ENCODE assay signal across 8 mouse cellular contexts in the genomic region with DNA sequence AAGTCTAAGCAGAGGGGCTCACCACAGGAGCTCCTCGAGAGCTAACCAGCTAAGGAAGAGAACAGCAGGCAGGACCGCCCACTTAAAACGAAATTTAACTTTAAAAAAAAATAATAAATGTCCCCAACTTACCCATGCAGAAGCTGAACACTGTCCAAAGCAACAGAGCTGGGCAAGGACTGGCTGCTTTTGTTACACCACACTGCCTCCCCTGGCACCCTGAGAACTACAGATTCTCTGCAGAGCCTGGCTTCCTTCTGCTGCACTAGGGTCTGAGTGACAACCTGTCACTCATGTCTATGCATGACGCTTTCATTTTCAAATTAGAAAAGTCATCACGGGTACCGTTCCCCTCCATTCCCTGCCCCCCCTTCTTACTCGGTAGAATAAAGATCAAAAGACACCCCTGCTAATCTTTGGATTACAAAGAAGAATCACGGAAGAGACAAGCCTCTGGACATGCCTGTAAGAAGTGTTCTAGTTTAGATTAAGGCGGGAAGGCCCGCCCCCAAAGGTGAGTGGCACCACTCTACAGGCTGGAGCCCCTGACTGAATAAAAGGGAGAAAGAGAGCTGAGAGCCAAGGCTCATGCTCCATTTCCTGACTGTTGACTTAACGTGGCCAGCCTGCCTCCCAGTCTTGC. TPM values are rescaled to one million over a fixed set of nuclear protein-coding genes. Genes with fewer than 3 reads are reported as not detected.
DNase-seq lines count a peak whose midpoint lies in the region; ATAC-seq and TF ChIP-seq lines count a peak whose summit lies in the region.

No protein-coding gene starts in this region.

- no peak overlapping the region for H3K9ac ChIP-seq in embryonic facial prominence, embryonic 12.5 days
- no peak overlapping the region for H3K9ac ChIP-seq in limb, embryonic 14.5 days (ENCODE audit: low read depth, low read length, severe bottlenecking)
- H3K9ac ChIP-seq in stomach, embryonic 15.5 days = no peak overlapping the region

- TF ChIP-seq POLR2A in limb, embryonic 14.5 days (IDR thresholded peaks at IDR 0.05; ENCODE audit: borderline replicate concordance, extremely low read depth, insufficient read depth, insufficient read length) = no peak

- no peak overlapping the region for H3K27ac ChIP-seq in embryonic facial prominence, embryonic 12.5 days
- H3K27ac ChIP-seq in limb, embryonic 14.5 days (replicated peaks; ENCODE audit: low read depth, low read length) = no peak overlapping the region
- no peak overlapping the region for H3K27ac ChIP-seq in stomach, embryonic 15.5 days

- 80% methylated on average over 11 of the region's 11 CpGs for WGBS in embryonic facial prominence, embryonic 12.5 days
- 79% methylated on average over 11 of the region's 11 CpGs for WGBS in limb, embryonic 14.5 days
- WGBS in stomach, embryonic 15.5 days = 73% methylated on average over 11 of the region's 11 CpGs

- peak; percentile 83 for DNase-seq in A20 (ENCODE audit: low read depth, low spot score)
- DNase-seq in limb, embryonic 14.5 days (ENCODE audit: low spot score) = no peak
- no peak for DNase-seq in gastrocnemius, postnatal 36 days
- no peak for DNase-seq in gastrocnemius, postnatal 4 days (ENCODE audit: low spot score in 2 of 2)

- H3K27me3 ChIP-seq in erythroblast, embryonic 14.5 days (ENCODE audit: control insufficient read depth) = no peaks in the 10 kb centered on the region; the same call in 1 of the 2 replicates
- no peaks in the 10 kb centered on the region for H3K27me3 ChIP-seq in embryonic facial prominence, embryonic 12.5 days
- H3K27me3 ChIP-seq in limb, embryonic 14.5 days (ENCODE audit: control insufficient read depth, insufficient read depth, low read length) = no peaks in the 10 kb centered on the region
- H3K27me3 ChIP-seq in stomach, embryonic 15.5 days (replicated peaks) = no peaks in the 10 kb centered on the region

- intact Hi-C loops in gastrocnemius, postnatal 36 days (cut with DNase I) = no loop called here

- no peak for ATAC-seq in erythroblast, adult 5-6 weeks (replicated peaks; ENCODE audit: low FRiP score, poor library complexity, severe bottlenecking)
- no peak for ATAC-seq in embryonic facial prominence, embryonic 12.5 days (ENCODE audit: insufficient number of reproducible peaks, insufficient read depth, low FRiP score, low TSS enrichment)
- no peak for ATAC-seq in limb, embryonic 14.5 days (ENCODE audit: low FRiP score, low read depth)
- no peak for ATAC-seq in stomach, embryonic 15.5 days (ENCODE audit: insufficient read depth, low FRiP score, low read depth)

- peak overlapping the region; percentile 90 for H3K4me3 ChIP-seq in erythroblast, embryonic 14.5 days (replicated peaks)
- H3K4me3 ChIP-seq in embryonic facial prominence, embryonic 12.5 days = peak overlapping the region; percentile 65
- 0 out of 2 replicates have a peak overlapping the region, but pooled peaks have one; percentile 70 for H3K4me3 ChIP-seq in limb, embryonic 14.5 days (replicated peaks; ENCODE audit: low read length)
- no peak overlapping the region for H3K4me3 ChIP-seq in stomach, embryonic 15.5 days (replicated peaks)

- peak overlapping the region; percentile 88 for H3K4me2 ChIP-seq in embryonic facial prominence, embryonic 12.5 days (replicated peaks)
- no peak overlapping the region for H3K4me2 ChIP-seq in limb, embryonic 14.5 days (replicated peaks; ENCODE audit: low read depth, low read length, severe bottlenecking)
- peak overlapping the region; percentile 96 for H3K4me2 ChIP-seq in stomach, embryonic 15.5 days

- H3K36me3 ChIP-seq in erythroblast, embryonic 14.5 days (ENCODE audit: control insufficient read depth) = peaks cover 6% of the 10 kb centered on the region
- 0 out of 2 replicates have a peak, but pooled peaks cover 7% of the 10 kb centered on the region for H3K36me3 ChIP-seq in embryonic facial prominence, embryonic 12.5 days
- H3K36me3 ChIP-seq in limb, embryonic 14.5 days (ENCODE audit: control insufficient read depth, insufficient read depth, low read length) = peaks cover 4% of the 10 kb centered on the region; the same call in 1 of the 2 replicates
- no peaks in the 10 kb centered on the region for H3K36me3 ChIP-seq in stomach, embryonic 15.5 days

- no peaks in the 10 kb centered on the region for H3K9me3 ChIP-seq in erythroblast, embryonic 14.5 days (ENCODE audit: control insufficient read depth, low read length)
- H3K9me3 ChIP-seq in embryonic facial prominence, embryonic 12.5 days = no peaks in the 10 kb centered on the region
- H3K9me3 ChIP-seq in limb, embryonic 14.5 days (ENCODE audit: control insufficient read depth, low read length) = no peaks in the 10 kb centered on the region
- H3K9me3 ChIP-seq in stomach, embryonic 15.5 days = no peaks in the 10 kb centered on the region

- H3K4me1 ChIP-seq in erythroblast, embryonic 14.5 days (ENCODE audit: control insufficient read depth) = peaks cover 36% of the 10 kb centered on the region
- H3K4me1 ChIP-seq in embryonic facial prominence, embryonic 12.5 days = peaks cover 11% of the 10 kb centered on the region
- H3K4me1 ChIP-seq in limb, embryonic 14.5 days (ENCODE audit: control insufficient read depth, insufficient read depth, low read length) = peaks cover 12% of the 10 kb centered on the region; the same call in 1 of the 2 replicates
- H3K4me1 ChIP-seq in stomach, embryonic 15.5 days = peaks cover 17% of the 10 kb centered on the region

RNA-seq across cellular contexts. Expression of gene Ift27, which starts 1.5 kb away (rescaled TPM):
- 17.7 and 19.2 TPM in 2 replicates for polyA plus RNA-seq in erythroblast, embryonic 14.5 days (2012)
- total RNA-seq in erythroblast, adult 5-6 weeks (2015; ENCODE audit: low replicate concordance) = 15.7 and 24.4 TPM in 2 replicates
- total RNA-seq in erythroblast, adult 5-6 weeks (2017; ENCODE audit: low replicate concordance) = 2.0 and 4.6 TPM in 2 replicates
- 90.0 and 90.5 TPM in 2 replicates for polyA plus RNA-seq in embryonic facial prominence, embryonic 12.5 days (2016; fragmentation: Nextera tagmentation; extraction: Ambion mirVana)
- 44.4 and 45.3 TPM in 2 replicates for polyA plus RNA-seq in limb, embryonic 14.5 days (2012; rRNA removed)
- polyA plus RNA-seq in limb, embryonic 14.5 days (2014; fragmentation: Nextera tagmentation; extraction: Ambion mirVana) = 98.1 and 102 TPM in 2 replicates
- 64.6 and 70.7 TPM in 2 replicates for polyA plus RNA-seq in stomach, embryonic 15.5 days (2015; fragmentation: Nextera tagmentation; extraction: Ambion mirVana)
- total RNA-seq in gastrocnemius, postnatal 36 days (2021) = 10 to 100 TPM; 18.0 to 27.2 TPM
- 10 to 100 TPM; 38.0 to 48.1 TPM for total RNA-seq in gastrocnemius, postnatal 4 days (2021)

RNA-seq across cellular contexts. Expression of gene Pvalb, which starts 33.8 kb away (rescaled TPM):
- not detected in 2 replicates for polyA plus RNA-seq in erythroblast, embryonic 14.5 days (2012)
- total RNA-seq in erythroblast, adult 5-6 weeks (2015; ENCODE audit: low replicate concordance) = not detected in 2 replicates
- not detected in 2 replicates for total RNA-seq in erythroblast, adult 5-6 weeks (2017; ENCODE audit: low replicate concordance)
- polyA plus RNA-seq in embryonic facial prominence, embryonic 12.5 days (2016; fragmentation: Nextera tagmentation; extraction: Ambion mirVana) = 0.46 and 0.48 TPM in 2 replicates
- polyA plus RNA-seq in limb, embryonic 14.5 days (2012; rRNA removed) = 0.16 TPM in 1 of 2 replicates, not detected in the other
- polyA plus RNA-seq in limb, embryonic 14.5 days (2014; fragmentation: Nextera tagmentation; extraction: Ambion mirVana) = 0.29 TPM in 1 of 2 replicates, not detected in the other
- 0.37 TPM in 1 of 2 replicates, not detected in the other for polyA plus RNA-seq in stomach, embryonic 15.5 days (2015; fragmentation: Nextera tagmentation; extraction: Ambion mirVana)
- over 10,000 TPM; 16,417 to 20,637 TPM for total RNA-seq in gastrocnemius, postnatal 36 days (2021)
- total RNA-seq in gastrocnemius, postnatal 4 days (2021) = 100 to 1,000 TPM; 716 to 864 TPM

RNA-seq across cellular contexts. Expression of gene Cacng2, which starts 52.5 kb away (rescaled TPM):
- not detected in 2 replicates for polyA plus RNA-seq in erythroblast, embryonic 14.5 days (2012)
- not detected in 2 replicates for total RNA-seq in erythroblast, adult 5-6 weeks (2015; ENCODE audit: low replicate concordance)
- not detected in 2 replicates for total RNA-seq in erythroblast, adult 5-6 weeks (2017; ENCODE audit: low replicate concordance)
- 0.03 and 0.13 TPM in 2 replicates for polyA plus RNA-seq in embryonic facial prominence, embryonic 12.5 days (2016; fragmentation: Nextera tagmentation; extraction: Ambion mirVana)
- polyA plus RNA-seq in limb, embryonic 14.5 days (2012; rRNA removed) = 0.03 TPM in 1 of 2 replicates, not detected in the other
- not detected in 2 replicates for polyA plus RNA-seq in limb, embryonic 14.5 days (2014; fragmentation: Nextera tagmentation; extraction: Ambion mirVana)
- 0.12 and 0.13 TPM in 2 replicates for polyA plus RNA-seq in stomach, embryonic 15.5 days (2015; fragmentation: Nextera tagmentation; extraction: Ambion mirVana)
- not detected for total RNA-seq in gastrocnemius, postnatal 36 days (2021)
- total RNA-seq in gastrocnemius, postnatal 4 days (2021) = under 1 TPM in 1 of 2 experiments, not detected in 1; 0.05 TPM
